Mouse (Mus musculus) megakaryocyte progenitor cell, adult 5-6 weeks (primary cell): Measurements from ENCODE around the gene Dok5. TPM values are rescaled to one million over a fixed set of nuclear protein-coding genes. Genes with fewer than 3 reads are reported as not detected.

Source experiments
- ATAC-seq: replicated peaks from 2 replicates; pipeline ENCODE4 v1.8.0; 2016; ENCODE audit warnings: mild to moderate bottlenecking, moderate TSS enrichment, inconsistent platforms; ENCODE audit not compliant: poor library complexity
- total RNA-seq, 2 experiments: library from RNA; stranded (forward) in 1 of 2; stranded (reverse) in 1 of 2; fragments of 157-497, 149-512 nt in 1 of 2; fragments of 200-1000 nt in 1 of 2; gene quantifications; 2 replicates each; pipeline versions ENCODE4 v1.2.3 to v1.2.4; 2015 to 2017

Gene Dok5
- total RNA-seq, 2 experiments from 2014 or later: 0.25 TPM; not detected in 1

GRCm38 (mm10) chr2:170791332-170792017 is 59.9 kb downstream of the Dok5 start:
- no peak for ATAC-seq

GRCm38 (mm10) chr2:170795242-170795641 is 63.6 kb downstream of the Dok5 start:
- ATAC-seq: no peak

GRCm38 (mm10) chr2:170802984-170803383 is 71.4 kb downstream of the Dok5 start:
- ATAC-seq: no peak

- ATAC-seq: no peak
Observed at GRCm38 (mm10) chr2:170807555-170808258, 76.1 kb downstream of the Dok5 start.

- ATAC-seq: no peak
Observed at GRCm38 (mm10) chr2:170808259-170808789, 76.7 kb downstream of the Dok5 start.

- no peak for ATAC-seq
Observed at GRCm38 (mm10) chr2:170811356-170811755, 79.7 kb downstream of the Dok5 start.

- ATAC-seq: no peak
Observed at GRCm38 (mm10) chr2:170816302-170816701, 84.7 kb downstream of the Dok5 start.

- no peak for ATAC-seq
Observed at GRCm38 (mm10) chr2:170817112-170817703, 85.6 kb downstream of the Dok5 start.

- 0 out of 2 replicates have a peak, but pooled peaks have one; percentile 17 for ATAC-seq
Observed at GRCm38 (mm10) chr2:170826821-170827441, 95.3 kb downstream of the Dok5 start.

- no peak for ATAC-seq
Observed at GRCm38 (mm10) chr2:170828757-170829156, 97.2 kb downstream of the Dok5 start.

- ATAC-seq: no peak
Observed at GRCm38 (mm10) chr2:170829191-170829611, 97.6 kb downstream of the Dok5 start.

GRCm38 (mm10) chr2:170829988-170830387 is 98.4 kb downstream of the Dok5 start:
- ATAC-seq: no peak

GRCm38 (mm10) chr2:170836862-170837261 is 105.3 kb downstream of the Dok5 start:
- ATAC-seq: no peak

GRCm38 (mm10) chr2:170837363-170837762 is 105.8 kb downstream of the Dok5 start:
- ATAC-seq: no peak

- no peak for ATAC-seq
Observed at GRCm38 (mm10) chr2:170837824-170838557, 106.4 kb downstream of the Dok5 start.

GRCm38 (mm10) chr2:170841441-170841965 is 109.9 kb downstream of the Dok5 start:
- no peak for ATAC-seq

GRCm38 (mm10) chr2:170845511-170845910 is 113.9 kb downstream of the Dok5 start:
- ATAC-seq: no peak

GRCm38 (mm10) chr2:170850058-170850457 is 118.5 kb downstream of the Dok5 start:
- ATAC-seq: no peak

- no peak for ATAC-seq
Observed at GRCm38 (mm10) chr2:170852337-170852736, 120.7 kb downstream of the Dok5 start.

- ATAC-seq: no peak
Observed at GRCm38 (mm10) chr2:170855210-170855609, 123.6 kb downstream of the Dok5 start.
